9 mouse cellular contexts compared by ENCODE assay signal in genomic region chr1:91800348-91800747, GRCm38 (mm10). TPM values are rescaled to one million over a fixed set of nuclear protein-coding genes. Genes with fewer than 3 reads are reported as not detected.
A peak's percentile ranks its signal among the peaks of the same experiment; 100 is the strongest.
DNase-seq lines count a peak whose midpoint lies in the region; ATAC-seq and TF ChIP-seq lines count a peak whose summit lies in the region.
"Had no signal": no experiment of that assay in that cellular context is flagged by ENCODE, and none has a peak within 500 bp of the region (broad histone marks: within the 10 kb centered on the region; RNA-seq: fewer than 3 reads in every experiment).

No protein-coding gene starts in this region.

- H3K4me3 ChIP-seq in gastrocnemius, adult 2 months: peak overlapping the region; percentile 74
- H3K4me3 ChIP-seq in E14TG2a.4 (replicated peaks; ENCODE audit: low read length): peak overlapping the region; percentile 76
- H3K4me3 ChIP-seq in hindbrain, embryonic 10.5 days: peak overlapping the region; percentile 65
- peak overlapping the region; percentile 44 for H3K4me3 ChIP-seq in midbrain, embryonic 12.5 days

- 11% methylated on average over 13 of the region's 13 CpGs for WGBS in hindbrain, embryonic 10.5 days
- 15% methylated on average over 13 of the region's 13 CpGs for WGBS in midbrain, embryonic 12.5 days

- H3K27me3 ChIP-seq in E14TG2a.4 (ENCODE audit: insufficient read depth, low read length): peaks cover 81% of the 10 kb centered on the region
- peaks cover 80% of the 10 kb centered on the region for H3K27me3 ChIP-seq in hindbrain, embryonic 10.5 days (ENCODE audit: insufficient read depth, poor library complexity, severe bottlenecking)
- peaks cover 55% of the 10 kb centered on the region for H3K27me3 ChIP-seq in midbrain, embryonic 12.5 days

- TF ChIP-seq CTCF in gastrocnemius, adult 2 months (IDR thresholded peaks at IDR 0.05): no peak
- no peak for TF ChIP-seq CTCF in E14TG2a.4 (conservative IDR thresholded peaks at IDR 0.05; ENCODE audit: low read length)

- ATAC-seq in midbrain, embryonic 12.5 days (ENCODE audit: low FRiP score, low read depth): no peak

- H3K4me1 ChIP-seq in E14TG2a.4 (replicated peaks; ENCODE audit: low read depth, low read length): peaks cover 23% of the 10 kb centered on the region
- peaks cover 38% of the 10 kb centered on the region for H3K4me1 ChIP-seq in hindbrain, embryonic 10.5 days (replicated peaks)
- peaks cover 18% of the 10 kb centered on the region for H3K4me1 ChIP-seq in midbrain, embryonic 12.5 days

- no peaks in the 10 kb centered on the region for H3K36me3 ChIP-seq in E14TG2a.4 (ENCODE audit: insufficient read depth, low read length)
- H3K36me3 ChIP-seq in hindbrain, embryonic 10.5 days: no peaks in the 10 kb centered on the region
- H3K36me3 ChIP-seq in midbrain, embryonic 12.5 days: no peaks in the 10 kb centered on the region

- no peak overlapping the region for H3K9ac ChIP-seq in midbrain, embryonic 12.5 days (replicated peaks)
- H3K9ac ChIP-seq: liver, embryonic 14.5 days had no signal

- intact Hi-C loops in gastrocnemius, adult 2 months (cut with DNase I): no loop called here
- intact Hi-C loops in gastrocnemius, postnatal 14 days (cut with DNase I; ENCODE audit: low total_unique reads): no loop called here

- DNase-seq in gastrocnemius, adult 2 months: no peak
- DNase-seq in gastrocnemius, postnatal 14 days: no peak
- DNase-seq in hindbrain, embryonic 10.5 days (ENCODE audit: low spot score): peak; percentile 46
- DNase-seq in right cerebral cortex, postnatal 4 days: no peak
- DNase-seq in cerebellum, adult 11-12 months: no peak
- no peak for DNase-seq in lung, postnatal 36 days

- peak overlapping the region; percentile 82; the same call in 1 of the 2 replicates for H3K27ac ChIP-seq in gastrocnemius, adult 2 months
- peak overlapping the region; percentile 79 for H3K27ac ChIP-seq in hindbrain, embryonic 10.5 days
- no peak overlapping the region for H3K27ac ChIP-seq in midbrain, embryonic 12.5 days (replicated peaks)
- H3K27ac ChIP-seq: liver, embryonic 14.5 days had no signal

- H3K9me3 ChIP-seq in E14TG2a.4 (ENCODE audit: low read length): peaks cover 6% of the 10 kb centered on the region; the same call in 1 of the 2 replicates
- H3K9me3 ChIP-seq in hindbrain, embryonic 10.5 days: no peaks in the 10 kb centered on the region
- H3K9me3 ChIP-seq in midbrain, embryonic 12.5 days: no peaks in the 10 kb centered on the region

- peak overlapping the region; percentile 74; the same call in 1 of the 2 replicates for H3K4me2 ChIP-seq in midbrain, embryonic 12.5 days (replicated peaks)

RNA-seq across cellular contexts. Expression of gene Twist2, which starts 0.9 kb away (rescaled TPM):
- 1 to 10 TPM in 1 of 2 experiments, under 1 TPM in 1; 0.97 to 3.0 TPM for total RNA-seq in gastrocnemius, adult 2 months (2021)
- 1 to 10 TPM; 2.0 to 2.5 TPM for total RNA-seq in gastrocnemius, postnatal 14 days (2021)
- 19.7 and 19.8 TPM in 2 replicates for polyA plus RNA-seq in hindbrain, embryonic 10.5 days (2016; fragmentation: Nextera tagmentation; extraction: Ambion mirVana)
- polyA plus RNA-seq in midbrain, embryonic 12.5 days (2016; fragmentation: Nextera tagmentation; extraction: Ambion mirVana): 7.2 and 10.1 TPM in 2 replicates
